In the genomic region with DNA sequence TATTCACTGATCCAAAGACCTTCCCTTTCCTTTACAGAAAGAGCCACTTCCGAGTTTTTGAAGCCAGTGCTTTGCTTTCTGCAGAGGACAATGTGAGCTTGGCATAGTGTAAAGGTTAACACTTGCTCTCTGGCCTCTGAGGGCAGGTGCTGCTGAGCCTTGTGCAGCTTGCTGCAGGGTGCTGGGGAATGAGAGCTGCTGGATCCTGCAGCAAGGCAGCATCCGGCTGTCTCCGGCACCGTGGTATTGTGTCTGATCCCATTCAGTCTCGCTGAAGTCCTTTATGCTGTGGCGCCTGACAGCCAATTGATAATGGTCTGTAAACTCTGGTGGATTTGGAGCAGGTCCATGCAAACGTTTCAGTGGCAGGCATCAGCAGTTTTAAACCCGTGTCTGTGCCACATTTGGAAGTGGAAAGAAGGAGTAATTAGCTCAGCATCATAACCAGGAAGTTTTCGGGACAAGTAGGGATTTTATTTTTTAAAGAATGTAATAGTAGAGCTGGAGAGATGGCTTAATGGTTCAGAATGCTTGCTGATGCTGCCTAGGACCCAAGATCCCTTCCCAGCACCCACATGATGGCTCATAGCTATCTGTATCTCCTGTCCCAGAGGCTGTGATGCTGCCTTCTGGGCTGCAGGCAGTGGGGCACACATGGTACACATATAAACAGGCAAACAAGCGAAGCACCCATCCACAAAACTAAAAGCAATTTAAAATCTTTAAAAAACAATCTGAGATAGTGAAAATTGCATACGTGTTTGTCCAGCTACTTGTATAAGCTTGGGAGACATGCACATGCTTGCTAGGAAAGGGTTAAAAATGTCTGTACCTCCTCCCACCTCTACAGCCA, we compare ENCODE assay signal across 8 mouse cellular contexts.
DNase-seq lines count a peak whose midpoint lies in the region; ATAC-seq and TF ChIP-seq lines count a peak whose summit lies in the region.

No protein-coding gene starts in this region.

- H3K4me1 ChIP-seq in lung, embryonic 15.5 days: peaks cover 19% of the 10 kb centered on the region
- H3K4me1 ChIP-seq in lung, adult 2 months (ENCODE audit: control insufficient read depth, insufficient read depth, low read length): peaks cover 12% of the 10 kb centered on the region
- peaks cover 32% of the 10 kb centered on the region for H3K4me1 ChIP-seq in hindbrain, embryonic 10.5 days (replicated peaks)
- H3K4me1 ChIP-seq in limb, embryonic 12.5 days (replicated peaks): 0 out of 2 replicates have a peak, but pooled peaks cover 13% of the 10 kb centered on the region

- no peak for DNase-seq in lung, adult 2 months
- DNase-seq in hindbrain, embryonic 10.5 days (ENCODE audit: low spot score): peak; percentile 33
- DNase-seq in retina, embryonic 14.5 days (ENCODE audit: low spot score): peak; percentile 32
- DNase-seq in right cerebral cortex, postnatal 4 days: no peak
- no peak for DNase-seq in cerebellum, postnatal 36 days
- no peak for DNase-seq in layer of hippocampus, adult 11-12 months (ENCODE audit: low spot score)

- TF ChIP-seq POLR2A in lung, adult 2 months (IDR thresholded peaks at IDR 0.05; ENCODE audit: borderline replicate concordance, extremely low read depth, low read depth, low read length): no peak

- no peaks in the 10 kb centered on the region for H3K27me3 ChIP-seq in lung, embryonic 15.5 days
- no peaks in the 10 kb centered on the region for H3K27me3 ChIP-seq in hindbrain, embryonic 10.5 days (ENCODE audit: insufficient read depth, poor library complexity, severe bottlenecking)
- H3K27me3 ChIP-seq in limb, embryonic 12.5 days: peaks cover 5% of the 10 kb centered on the region; the same call in 1 of the 2 replicates

- H3K27ac ChIP-seq in lung, embryonic 15.5 days: peak overlapping the region; percentile 82
- H3K27ac ChIP-seq in hindbrain, embryonic 10.5 days: peak overlapping the region; percentile 66
- no peak overlapping the region for H3K27ac ChIP-seq in limb, embryonic 12.5 days

- no peaks in the 10 kb centered on the region for H3K36me3 ChIP-seq in lung, embryonic 15.5 days
- no peaks in the 10 kb centered on the region for H3K36me3 ChIP-seq in hindbrain, embryonic 10.5 days
- H3K36me3 ChIP-seq in limb, embryonic 12.5 days: no peaks in the 10 kb centered on the region

- 0 out of 2 replicates have a peak overlapping the region, but pooled peaks have one; percentile 9 for H3K9ac ChIP-seq in lung, embryonic 15.5 days
- H3K9ac ChIP-seq in limb, embryonic 12.5 days (replicated peaks): no peak overlapping the region

- no peak overlapping the region for H3K4me3 ChIP-seq in lung, embryonic 15.5 days
- H3K4me3 ChIP-seq in lung, adult 2 months (replicated peaks; ENCODE audit: extremely low read depth, low read depth, low read length): no peak overlapping the region
- peak overlapping the region; percentile 35 for H3K4me3 ChIP-seq in hindbrain, embryonic 10.5 days
- H3K4me3 ChIP-seq in limb, embryonic 12.5 days (replicated peaks): peak overlapping the region; percentile 3; the same call in 1 of the 2 replicates

- ATAC-seq in lung, embryonic 15.5 days (ENCODE audit: borderline replicate concordance, extremely low read depth, low FRiP score, low TSS enrichment): peak; percentile 51; the same call in 1 of the 2 replicates
- ATAC-seq in limb, embryonic 12.5 days (ENCODE audit: insufficient number of reproducible peaks, insufficient read depth, low FRiP score, low TSS enrichment, low read depth): no peak

- 11% methylated on average over 11 of the region's 11 CpGs for WGBS in lung, embryonic 15.5 days
- WGBS in lung, adult 2 months: 15% methylated on average over 11 of the region's 11 CpGs
- WGBS in hindbrain, embryonic 10.5 days: 12% methylated on average over 11 of the region's 11 CpGs
- 16% methylated on average over 11 of the region's 11 CpGs for WGBS in limb, embryonic 12.5 days

- TF ChIP-seq CTCF in lung, adult 2 months (IDR thresholded peaks at IDR 0.05; ENCODE audit: insufficient read depth, low read length): no peak

- H3K9me3 ChIP-seq in lung, embryonic 15.5 days: no peaks in the 10 kb centered on the region
- H3K9me3 ChIP-seq in hindbrain, embryonic 10.5 days: no peaks in the 10 kb centered on the region
- no peaks in the 10 kb centered on the region for H3K9me3 ChIP-seq in limb, embryonic 12.5 days

- H3K4me2 ChIP-seq in lung, embryonic 15.5 days: peak overlapping the region; percentile 47
- peak overlapping the region; percentile 52 for H3K4me2 ChIP-seq in limb, embryonic 12.5 days

Comparison
In these comparisons a context has a peak if more than half of its experiments do, and no peak if none do; other contexts are left out.
1. H3K4me3 ChIP-seq: peak in hindbrain, embryonic 10.5 days (single experiment) and limb, embryonic 12.5 days (single experiment); none in lung, embryonic 15.5 days (single experiment) and lung, adult 2 months (single experiment).
2. DNase-seq: peak in hindbrain, embryonic 10.5 days (single experiment) and retina, embryonic 14.5 days (single experiment); none in lung, adult 2 months (single experiment), right cerebral cortex, postnatal 4 days (single experiment), cerebellum, postnatal 36 days (0 of 2) and layer of hippocampus, adult 11-12 months (single experiment).